Mouse (Mus musculus) neutrophil, adult 83 days (primary cell): ENCODE measurements around the gene Dph6. TPM values are rescaled to one million over a fixed set of nuclear protein-coding genes. Genes with fewer than 3 reads are reported as not detected.

Experiments
- total RNA-seq, 2 experiments: library from RNA; stranded (reverse); gene quantifications; one replicate each; pipeline ENCODE4 v1.2.4; 2023

Gene Dph6
- 1 to 10 TPM; 2.8 to 3.3 TPM for total RNA-seq

DNA sequence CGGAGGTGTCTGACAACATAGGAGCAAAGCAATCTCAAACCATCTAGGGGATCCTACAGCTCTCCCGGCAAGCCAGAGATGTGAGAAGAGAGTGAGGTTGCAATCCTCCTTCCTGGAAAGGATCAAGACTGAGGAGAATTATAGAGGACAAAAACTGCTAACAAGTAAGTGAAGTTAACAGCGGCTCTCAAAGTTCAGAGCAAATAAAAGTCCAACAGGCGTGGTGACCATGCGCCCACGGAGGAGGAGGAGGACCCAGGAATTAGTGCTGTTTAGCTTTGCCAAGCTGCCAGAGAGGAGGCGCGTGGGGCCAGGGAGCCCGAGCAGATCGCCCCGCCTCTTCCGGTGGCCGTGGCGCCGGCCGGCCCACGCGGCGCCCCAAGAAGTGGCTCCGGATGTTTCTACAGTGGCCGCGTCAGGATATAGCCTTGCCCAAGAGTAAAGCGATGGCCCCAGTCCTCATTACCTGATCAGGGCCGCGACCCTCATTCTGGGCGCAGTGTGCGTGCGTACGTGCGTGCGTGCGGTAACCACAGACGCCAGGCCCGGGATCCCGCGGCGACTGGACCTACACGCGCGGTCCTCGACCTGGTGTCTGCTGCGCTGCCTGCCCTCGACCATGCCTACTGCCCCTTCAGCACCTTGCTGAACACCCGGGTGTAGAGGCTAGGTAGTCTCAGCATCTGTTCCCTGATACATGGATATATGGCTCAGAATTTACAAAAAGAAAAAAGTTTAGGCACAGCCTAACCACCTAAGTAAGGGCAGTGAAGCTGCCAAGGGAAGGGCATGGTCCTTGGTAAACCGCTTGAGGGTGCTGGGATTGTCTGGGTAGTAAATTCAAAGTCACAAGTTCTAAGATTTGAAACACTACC lies at the start of gene Dph6:
Gene Dph6 (minus strand): TSS at position 600 of the 875 bp plus-strand sequence.

